Comparison of ENCODE assay signal across 20 mouse cellular contexts in the genomic region with DNA sequence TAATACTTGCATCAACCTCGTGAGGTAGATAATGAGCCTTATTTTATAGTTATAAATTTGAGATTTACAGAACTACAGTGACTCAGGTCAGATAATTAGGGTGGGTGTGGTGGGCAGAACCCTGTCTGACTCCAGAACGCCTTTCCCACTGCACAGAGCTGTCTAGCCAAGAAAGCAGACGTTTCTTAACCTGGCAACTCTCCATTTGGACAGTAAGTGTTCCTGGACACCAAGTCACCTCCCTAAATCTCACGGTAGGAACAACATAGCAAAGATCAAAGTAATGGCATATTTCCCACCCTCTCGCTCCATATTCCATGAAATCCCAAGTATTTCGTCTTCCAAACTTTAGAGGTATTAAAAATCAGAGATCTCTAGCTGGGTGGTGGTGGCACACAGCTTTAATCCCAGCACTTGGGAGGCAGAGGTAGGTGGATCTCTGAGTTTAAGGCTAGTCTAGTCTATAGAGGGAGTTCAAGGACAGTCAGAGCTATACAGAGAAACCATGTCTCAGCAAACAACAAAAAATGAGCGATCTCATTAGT.
"Had no signal": no experiment of that assay in that cellular context is flagged by ENCODE, and none has a peak within 500 bp of the region (broad histone marks: within the 10 kb centered on the region; RNA-seq: fewer than 3 reads in every experiment).

No protein-coding gene starts in this region.

- H3K9ac ChIP-seq: limb, embryonic 12.5 days; limb, embryonic 15.5 days; liver, embryonic 13.5 days; midbrain, embryonic 12.5 days; midbrain, embryonic 15.5 days; neural tube, embryonic 13.5 days had no signal

- H3K27me3 ChIP-seq: limb, embryonic 12.5 days; limb, embryonic 15.5 days; liver, embryonic 13.5 days; midbrain, embryonic 12.5 days; midbrain, embryonic 15.5 days; neural tube, embryonic 13.5 days had no signal

- ATAC-seq: midbrain, embryonic 15.5 days had no signal

- H3K36me3 ChIP-seq: midbrain, embryonic 15.5 days had no signal

- H3K9me3 ChIP-seq: limb, embryonic 12.5 days; limb, embryonic 15.5 days; liver, embryonic 13.5 days; midbrain, embryonic 12.5 days; midbrain, embryonic 15.5 days; neural tube, embryonic 13.5 days had no signal

- H3K4me3 ChIP-seq: layer of hippocampus, adult 2 months; left cerebral cortex, adult 2 months; limb, embryonic 12.5 days; limb, embryonic 15.5 days; liver, embryonic 13.5 days; midbrain, embryonic 12.5 days; midbrain, embryonic 15.5 days; myocyte; neural tube, embryonic 13.5 days had no signal

- H3K27ac ChIP-seq: kidney, postnatal 0 days; layer of hippocampus, adult 2 months; left cerebral cortex, adult 2 months; limb, embryonic 12.5 days; limb, embryonic 15.5 days; liver, embryonic 13.5 days; midbrain, embryonic 12.5 days; midbrain, embryonic 15.5 days; neural tube, embryonic 13.5 days had no signal

- H3K4me2 ChIP-seq: limb, embryonic 12.5 days; limb, embryonic 15.5 days; liver, embryonic 13.5 days; midbrain, embryonic 12.5 days; midbrain, embryonic 15.5 days; neural tube, embryonic 13.5 days had no signal

- DNase-seq: kidney, adult 2 months; kidney, postnatal 25 days; layer of hippocampus, adult 9-11 months; liver, embryonic 13.5 days; lung, adult 2 months; lung, postnatal 14 days; lung, postnatal 4 days; retina, postnatal 1 day; right cerebral cortex, postnatal 25 days; thymus, adult 18-20 months; thymus, postnatal 36 days had no signal
